Mouse (Mus musculus) heart, postnatal 0 days (tissue): ENCODE results near the gene Ppil3.

Experiments used
- CTCF ChIP-seq: IDR thresholded peaks from 2 replicates; pipeline ENCODE4 v1.5.1; 2016; ENCODE audit warnings: antibody characterized with exemption, control low read depth, low read depth
- EP300 ChIP-seq: IDR thresholded peaks from 2 replicates; pipeline ENCODE4 v1.6.1; 2016; ENCODE audit warnings: antibody characterized with exemption, low read depth

DNA sequence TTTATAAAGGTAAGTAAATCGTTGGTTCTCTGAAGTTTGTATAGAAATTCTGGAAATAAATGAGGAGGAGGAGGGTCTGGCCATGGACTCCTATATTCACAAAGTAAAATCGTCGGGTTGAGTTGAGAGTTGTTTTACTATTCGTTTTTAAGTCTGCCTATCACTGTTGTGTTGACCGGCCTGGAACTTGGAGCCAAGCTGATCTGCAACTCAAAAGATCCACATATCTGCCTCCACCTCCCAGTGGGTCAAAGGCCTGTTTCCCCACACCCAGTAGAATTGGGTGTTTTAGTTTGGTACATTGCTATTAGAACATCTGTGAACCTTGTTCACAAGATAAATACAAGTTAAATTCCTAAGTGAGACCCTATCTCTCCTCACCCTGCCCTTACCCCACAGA is 41.5 kb downstream of the Ppil3 start:
- TF ChIP-seq CTCF (no peak), EP300 (no peak)
